7 mouse cellular contexts compared by ENCODE assay signal in genomic region chr11:6267320-6268254, GRCm38 (mm10). TPM values are rescaled to one million over a fixed set of nuclear protein-coding genes. Genes with fewer than 3 reads are reported as not detected.
DNase-seq lines count a peak whose midpoint lies in the region; ATAC-seq lines count a peak whose summit lies in the region.

TSS of gene Ddx56 (minus strand) at chr11:6267772.

- no peaks in the 10 kb centered on the region for H3K9me3 ChIP-seq in embryonic facial prominence, embryonic 11.5 days (replicated peaks; ENCODE audit: control insufficient read depth, low read length)
- H3K9me3 ChIP-seq in limb, embryonic 10.5 days (replicated peaks), result no peaks in the 10 kb centered on the region
- H3K9me3 ChIP-seq in midbrain, embryonic 13.5 days, result no peaks in the 10 kb centered on the region

- peaks cover 18% of the 10 kb centered on the region for H3K36me3 ChIP-seq in embryonic facial prominence, embryonic 11.5 days (replicated peaks; ENCODE audit: control insufficient read depth, insufficient read depth, low read depth, low read length)
- H3K36me3 ChIP-seq in limb, embryonic 10.5 days, result peaks cover 73% of the 10 kb centered on the region
- H3K36me3 ChIP-seq in midbrain, embryonic 13.5 days, result peaks cover 66% of the 10 kb centered on the region

- peak; percentile 94 for DNase-seq in adrenal gland, postnatal 14 days
- peak; percentile 97 for DNase-seq in embryonic facial prominence, embryonic 11.5 days (ENCODE audit: low spot score)
- DNase-seq in kidney, adult 11 months, result peak; percentile 94
- DNase-seq in limb, embryonic 10.5 days (ENCODE audit: low spot score), result peak; percentile 90
- peak; percentile 82 for DNase-seq in spleen, adult 12 weeks (ENCODE audit: low spot score)

- ATAC-seq in embryonic facial prominence, embryonic 11.5 days (replicated peaks; ENCODE audit: insufficient number of reproducible peaks, low FRiP score, low TSS enrichment, low read depth), result peak; percentile 94
- ATAC-seq in granulocyte monocyte progenitor cell, adult 5-6 weeks (replicated peaks; ENCODE audit: poor library complexity, severe bottlenecking), result peak; percentile 94
- ATAC-seq in midbrain, embryonic 13.5 days, result peak; percentile 98

- H3K27ac ChIP-seq in embryonic facial prominence, embryonic 11.5 days (replicated peaks; ENCODE audit: low read depth, low read length), result peak within 1 kb of the TSS; percentile 86
- peak within 1 kb of the TSS; percentile 87 for H3K27ac ChIP-seq in limb, embryonic 10.5 days
- peak within 1 kb of the TSS; percentile 95 for H3K27ac ChIP-seq in midbrain, embryonic 13.5 days

- no peaks in the 10 kb centered on the region for H3K27me3 ChIP-seq in embryonic facial prominence, embryonic 11.5 days (ENCODE audit: control insufficient read depth, insufficient read depth, low read length)
- H3K27me3 ChIP-seq in limb, embryonic 10.5 days (ENCODE audit: low read depth, poor library complexity, severe bottlenecking), result no peaks in the 10 kb centered on the region
- H3K27me3 ChIP-seq in midbrain, embryonic 13.5 days, result no peaks in the 10 kb centered on the region

- 2% methylated on average over 50 of the region's 50 CpGs for WGBS in embryonic facial prominence, embryonic 11.5 days
- 2% methylated on average over 50 of the region's 50 CpGs for WGBS in limb, embryonic 10.5 days
- WGBS in midbrain, embryonic 13.5 days, result 2% methylated on average over 50 of the region's 50 CpGs

- H3K9ac ChIP-seq in embryonic facial prominence, embryonic 11.5 days (replicated peaks; ENCODE audit: low read length), result peak within 1 kb of the TSS; percentile 81
- H3K9ac ChIP-seq in midbrain, embryonic 13.5 days (replicated peaks), result peak within 1 kb of the TSS; percentile 95

- peak within 1 kb of the TSS; percentile 85 for H3K4me3 ChIP-seq in embryonic facial prominence, embryonic 11.5 days (ENCODE audit: low read depth, low read length)
- H3K4me3 ChIP-seq in limb, embryonic 10.5 days, result peak within 1 kb of the TSS; percentile 91
- H3K4me3 ChIP-seq in midbrain, embryonic 13.5 days (replicated peaks), result peak within 1 kb of the TSS; percentile 95

- H3K4me1 ChIP-seq in embryonic facial prominence, embryonic 11.5 days (ENCODE audit: control insufficient read depth, insufficient read depth, low read length), result 0 out of 2 replicates have a peak, but pooled peaks cover 4% of the 10 kb centered on the region
- peaks cover 10% of the 10 kb centered on the region for H3K4me1 ChIP-seq in limb, embryonic 10.5 days
- H3K4me1 ChIP-seq in midbrain, embryonic 13.5 days (replicated peaks), result peaks cover 26% of the 10 kb centered on the region

- peak within 1 kb of the TSS; percentile 81 for H3K4me2 ChIP-seq in embryonic facial prominence, embryonic 11.5 days (ENCODE audit: low read depth, low read length)
- peak within 1 kb of the TSS; percentile 89 for H3K4me2 ChIP-seq in midbrain, embryonic 13.5 days (replicated peaks)

RNA-seq across cellular contexts. Expression of gene Ddx56, which starts in this region (rescaled TPM):
- total RNA-seq in adrenal gland, postnatal 14 days (2021), result 50.1 and 50.7 TPM in 2 replicates
- polyA plus RNA-seq in embryonic facial prominence, embryonic 11.5 days (2014; fragmentation: Nextera tagmentation; extraction: Ambion mirVana), result 109 and 112 TPM in 2 replicates
- total RNA-seq in granulocyte monocyte progenitor cell, adult 5-6 weeks (2014; fragmentation: Nextera tagmentation), result 41.7 and 50.7 TPM in 2 replicates
- total RNA-seq in granulocyte monocyte progenitor cell, adult 5-6 weeks (2017), result 49.0 and 51.7 TPM in 2 replicates
- polyA plus RNA-seq in limb, embryonic 10.5 days (2016; fragmentation: Nextera tagmentation; extraction: Ambion mirVana), result 133 and 154 TPM in 2 replicates
- polyA plus RNA-seq in midbrain, embryonic 13.5 days (2015; fragmentation: Nextera tagmentation; extraction: Ambion mirVana), result 76.7 and 79.8 TPM in 2 replicates

Comparison
In these comparisons a context has a peak if more than half of its experiments do, and no peak if none do; other contexts are left out.
1. Peak in every context shown above with its lines: DNase-seq, ATAC-seq, H3K4me3 ChIP-seq and H3K27ac ChIP-seq.